ENCODE assay signal across 8 mouse cellular contexts in the genomic region with DNA sequence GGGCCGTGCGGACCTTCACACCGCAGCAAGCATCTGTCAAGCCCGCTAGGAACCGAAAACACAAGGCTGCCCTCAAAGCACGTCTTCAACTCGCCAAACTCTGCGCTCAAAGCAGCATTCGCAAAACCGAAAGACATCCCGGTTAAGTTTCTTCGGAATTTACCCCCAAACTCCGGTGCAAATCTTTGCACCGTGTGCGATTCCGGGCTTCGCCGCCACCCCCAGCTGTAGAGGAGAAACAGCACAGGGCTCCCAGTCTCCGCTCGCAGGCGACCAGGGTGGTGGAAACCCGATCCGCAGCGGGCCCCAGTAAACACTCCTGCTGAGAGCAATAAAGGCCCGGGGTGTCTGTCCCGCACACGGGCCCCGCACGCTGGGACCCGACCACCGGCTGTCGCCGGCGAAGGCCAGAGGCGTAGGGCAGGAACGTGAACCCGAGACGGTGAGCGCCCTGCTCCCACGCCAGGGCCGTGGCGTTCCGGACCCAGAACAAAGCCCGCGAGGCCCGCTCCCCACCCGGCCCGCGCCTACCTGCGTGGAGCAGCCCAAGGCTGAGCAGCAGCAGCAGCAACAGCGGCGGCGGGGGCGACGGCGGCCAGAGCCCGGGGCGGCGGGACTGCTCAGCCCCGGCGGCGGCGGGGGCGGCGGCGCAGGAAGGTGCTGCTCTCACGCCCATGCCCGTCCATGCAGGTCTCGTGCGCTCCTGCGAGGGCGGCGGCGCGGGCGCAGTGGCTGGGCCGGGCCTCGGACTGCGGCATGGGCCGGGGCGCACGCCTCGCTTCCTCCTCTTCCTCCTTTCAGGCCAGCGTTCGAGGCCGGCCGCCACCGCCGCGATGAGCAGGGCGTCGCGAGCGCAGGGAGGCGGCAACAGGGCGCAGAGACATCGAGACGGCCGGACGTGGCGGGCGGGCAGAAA. TPM values are rescaled to one million over a fixed set of nuclear protein-coding genes. Genes with fewer than 3 reads are reported as not detected.
DNase-seq lines count a peak whose midpoint lies in the region; ATAC-seq and TF ChIP-seq lines count a peak whose summit lies in the region.

No protein-coding gene starts in this region.

- intact Hi-C loops in left cerebral cortex, adult 2 months (cut with DNase I), result loop anchor here (5.0 kb wide), 1 partner anchor 842 kb away; no protein-coding TSS in a partner anchor

- no peak; the same call in none of the 2 replicates for TF ChIP-seq CTCF in left cerebral cortex, adult 2 months (IDR thresholded peaks at IDR 0.05)

- peak; percentile 57 to 62 for DNase-seq in left cerebral cortex, adult 2 months (ENCODE audit: extremely low spot score in 1 of 2, low spot score in 2 of 2)
- DNase-seq in left cerebral cortex, adult 9 months (ENCODE audit: low spot score in 2 of 2), result no peak
- DNase-seq in adrenal gland, postnatal 14 days, result peak; percentile 71
- peak; percentile 73 for DNase-seq in limb, embryonic 11.5 days (ENCODE audit: low spot score)
- DNase-seq in testis, postnatal 10 days (ENCODE audit: low spot score), result peak; percentile 76

- H3K27ac ChIP-seq in left cerebral cortex, adult 2 months, result peak overlapping the region; percentile 89
- H3K27ac ChIP-seq in forebrain, embryonic 13.5 days, result peak overlapping the region; percentile 94
- peak overlapping the region; percentile 98 for H3K27ac ChIP-seq in hindbrain, embryonic 13.5 days
- H3K27ac ChIP-seq in limb, embryonic 11.5 days (replicated peaks; ENCODE audit: low read depth, low read length), result peak overlapping the region; percentile 86

- H3K4me1 ChIP-seq in forebrain, embryonic 13.5 days, result peaks cover 59% of the 10 kb centered on the region
- H3K4me1 ChIP-seq in hindbrain, embryonic 13.5 days (replicated peaks), result peaks cover 49% of the 10 kb centered on the region
- H3K4me1 ChIP-seq in limb, embryonic 11.5 days (ENCODE audit: control insufficient read depth, insufficient read depth, low read length), result peaks cover 14% of the 10 kb centered on the region; the same call in 1 of the 2 replicates

- H3K4me3 ChIP-seq in left cerebral cortex, adult 2 months, result peak overlapping the region; percentile 88
- peak overlapping the region; percentile 90 for H3K4me3 ChIP-seq in forebrain, embryonic 13.5 days
- peak overlapping the region; percentile 98 for H3K4me3 ChIP-seq in hindbrain, embryonic 13.5 days
- peak overlapping the region; percentile 95 for H3K4me3 ChIP-seq in limb, embryonic 11.5 days (ENCODE audit: low read depth, low read length)

- peak overlapping the region; percentile 90 for H3K4me2 ChIP-seq in forebrain, embryonic 13.5 days
- peak overlapping the region; percentile 84 for H3K4me2 ChIP-seq in hindbrain, embryonic 13.5 days
- peak overlapping the region; percentile 83 for H3K4me2 ChIP-seq in limb, embryonic 11.5 days (ENCODE audit: low read depth, severe bottlenecking)

- H3K9ac ChIP-seq in forebrain, embryonic 13.5 days, result peak overlapping the region; percentile 96
- peak overlapping the region; percentile 99 for H3K9ac ChIP-seq in hindbrain, embryonic 13.5 days
- peak overlapping the region; percentile 92 for H3K9ac ChIP-seq in limb, embryonic 11.5 days (ENCODE audit: low read length)

- H3K27me3 ChIP-seq in forebrain, embryonic 13.5 days, result no peaks in the 10 kb centered on the region
- H3K27me3 ChIP-seq in hindbrain, embryonic 13.5 days, result no peaks in the 10 kb centered on the region
- H3K27me3 ChIP-seq in limb, embryonic 11.5 days (ENCODE audit: control insufficient read depth, insufficient read depth, low read length), result 0 out of 2 replicates have a peak, but pooled peaks cover 2% of the 10 kb centered on the region

- under 1% methylated on average over 64 of the region's 102 CpGs for WGBS in forebrain, embryonic 13.5 days
- 1% methylated on average over 92 of the region's 102 CpGs for WGBS in hindbrain, embryonic 13.5 days
- WGBS in limb, embryonic 11.5 days, result under 1% methylated on average over 69 of the region's 102 CpGs

- ATAC-seq in forebrain, embryonic 13.5 days, result peak; percentile 58
- peak; percentile 62 for ATAC-seq in hindbrain, embryonic 13.5 days (ENCODE audit: low FRiP score)
- peak; percentile 44 for ATAC-seq in limb, embryonic 11.5 days (ENCODE audit: insufficient number of reproducible peaks, low FRiP score, low TSS enrichment, low read depth)
- ATAC-seq in monocyte, adult 5-6 weeks (replicated peaks; ENCODE audit: insufficient number of reproducible peaks, low FRiP score, low TSS enrichment, poor library complexity, severe bottlenecking), result 0 out of 2 replicates have a peak, but pooled peaks have one; percentile 3

- H3K9me3 ChIP-seq in forebrain, embryonic 13.5 days (replicated peaks), result no peaks in the 10 kb centered on the region
- no peaks in the 10 kb centered on the region for H3K9me3 ChIP-seq in hindbrain, embryonic 13.5 days
- H3K9me3 ChIP-seq in limb, embryonic 11.5 days (ENCODE audit: control insufficient read depth, low read length), result no peaks in the 10 kb centered on the region

- peaks cover 2% of the 10 kb centered on the region for H3K36me3 ChIP-seq in forebrain, embryonic 13.5 days (ENCODE audit: poor library complexity, severe bottlenecking)
- H3K36me3 ChIP-seq in hindbrain, embryonic 13.5 days, result peaks cover 3% of the 10 kb centered on the region
- no peaks in the 10 kb centered on the region for H3K36me3 ChIP-seq in limb, embryonic 11.5 days (ENCODE audit: control insufficient read depth, insufficient read depth, low read length)

RNA-seq across cellular contexts. Expression of gene Rgmb, which starts 5.1 kb away (rescaled TPM):
- 10 to 100 TPM; 71.0 to 75.1 TPM for total RNA-seq in left cerebral cortex, adult 2 months (2021)
- total RNA-seq in adrenal gland, postnatal 14 days (2021), result 16.3 and 19.2 TPM in 2 replicates
- polyA plus RNA-seq in forebrain, embryonic 13.5 days (2015; fragmentation: Nextera tagmentation; extraction: Ambion mirVana), result 39.2 and 44.4 TPM in 2 replicates
- 86.6 and 97.1 TPM in 2 replicates for polyA plus RNA-seq in hindbrain, embryonic 13.5 days (2015; fragmentation: Nextera tagmentation; extraction: Ambion mirVana)
- 19.4 and 21.8 TPM in 2 replicates for polyA plus RNA-seq in limb, embryonic 11.5 days (2014; fragmentation: Nextera tagmentation; extraction: Ambion mirVana)
- total RNA-seq in monocyte, adult 5-6 weeks (2017), result 2.4 to 4.4 TPM (median 3.0 TPM) in 3 replicates

Comparison
In these comparisons a context has a peak if more than half of its experiments do, and no peak if none do; other contexts are left out.
1. DNase-seq: peak in left cerebral cortex, adult 2 months (2 of 2), adrenal gland, postnatal 14 days (single experiment), limb, embryonic 11.5 days (single experiment) and testis, postnatal 10 days (single experiment); none in left cerebral cortex, adult 9 months (0 of 2).
2. ATAC-seq: peak in every context shown above with its lines; median percentile 62 in hindbrain, embryonic 13.5 days; 58 in forebrain, embryonic 13.5 days; 44 in limb, embryonic 11.5 days; 3 in monocyte, adult 5-6 weeks.
3. Peak in every context shown above with its lines, with median percentiles within 50 percentile points of each other: H3K27ac ChIP-seq, H3K4me3 ChIP-seq, H3K4me2 ChIP-seq and H3K9ac ChIP-seq.